Mouse (Mus musculus) thymus, adult 2 months (tissue): Measurements from ENCODE around the gene Tex9. TPM values are rescaled to one million over a fixed set of nuclear protein-coding genes. Genes with fewer than 3 reads are reported as not detected.

Experiments
- DNase-seq: peaks from one replicate; pipeline ENCODE4 v3.0.0; 2021
- H3K27ac ChIP-seq: fragments of 200-500 bp; 2 replicates; pipeline ENCODE4 v1.5.1; 2012; ENCODE audit warnings: low read length, control low read depth; ENCODE audit not compliant: control insufficient read depth, insufficient read depth
- H3K27me3 ChIP-seq: fragments of 200-500 bp; 2 replicates; pipeline ENCODE4 v1.6.1; 2012; ENCODE audit warnings: mild to moderate bottlenecking, low read length, moderate library complexity, mixed read lengths; ENCODE audit not compliant: control insufficient read depth, insufficient read depth
- H3K36me3 ChIP-seq: fragments of 200-500 bp; 2 replicates; pipeline ENCODE4 v1.6.1; 2012; ENCODE audit warnings: mild to moderate bottlenecking, low read length, moderate library complexity; ENCODE audit not compliant: control insufficient read depth, insufficient read depth
- H3K4me1 ChIP-seq: fragments of 200-500 bp; replicated peaks from 2 replicates; pipeline ENCODE4 v1.6.1; 2012; ENCODE audit warnings: low read length; ENCODE audit not compliant: control insufficient read depth, insufficient read depth
- H3K4me3 ChIP-seq: fragments of 200-500 bp; 2 replicates; pipeline ENCODE4 v1.5.1; 2012; ENCODE audit warnings: mild to moderate bottlenecking, low read length, control low read depth, moderate library complexity; ENCODE audit not compliant: control insufficient read depth, insufficient read depth
- CTCF ChIP-seq: fragments of 200-500 bp; IDR thresholded peaks from 2 replicates; pipeline ENCODE4 v1.5.1; 2012; ENCODE audit warnings: mild to moderate bottlenecking, control low read depth, low read length, moderate library complexity, borderline replicate concordance; ENCODE audit not compliant: control insufficient read depth, poor library complexity, insufficient read depth; ENCODE audit errors: extremely low read depth
- POLR2A ChIP-seq: fragments of 200-500 bp; IDR thresholded peaks from 2 replicates; pipeline ENCODE4 v1.6.1; 2012; ENCODE audit warnings: mild to moderate bottlenecking, low read length, control low read depth, moderate library complexity; ENCODE audit not compliant: control insufficient read depth, poor library complexity, insufficient read depth; ENCODE audit errors: extremely low read depth
- WGBS: fragments of 180-500 bp; shearing (Covaris S2); methylation state at CpG from one replicate; pipeline ENCODE4 v1.1.7; 2018; 5-methylcytosine and 5-hydroxymethylcytosine counted together
- polyA plus RNA-seq: library from polyadenylated mRNA; depleted of rRNA; stranded (reverse); fragments of >200 nt; gene quantifications from 2 replicates; pipeline ENCODE4 v1.2.3, GENCODE M21; 2012

The Tex9 gene
- polyA plus RNA-seq, 1 experiment: 5.1 TPM

- WGBS: 95% methylated on average over 2 of the region's 2 CpGs
- H3K27ac ChIP-seq: no peak overlapping the region
- no peaks in the 10 kb centered on the region for H3K27me3 ChIP-seq
- H3K4me3 ChIP-seq: no peak overlapping the region
- no peaks in the 10 kb centered on the region for H3K36me3 ChIP-seq
- H3K4me1 ChIP-seq: peaks cover 26% of the 10 kb centered on the region
- DNase-seq: peak; percentile 65
- no peak for TF ChIP-seq POLR2A
- TF ChIP-seq CTCF: no peak
Observed at GRCm38 (mm10) chr9:72411746-72412145, 80.3 kb downstream of the Tex9 start.

GRCm38 (mm10) chr9:72409381-72410225, 82.4 kb downstream of the Tex9 start:
- peak overlapping the region; percentile 86 for H3K27ac ChIP-seq
- no peaks in the 10 kb centered on the region for H3K36me3 ChIP-seq
- no peaks in the 10 kb centered on the region for H3K27me3 ChIP-seq
- 75% methylated on average over 15 of the region's 15 CpGs for whole genome bisulfite sequencing
- 0 out of 2 replicates have a peak, but pooled peaks have one; percentile 42 for TF ChIP-seq POLR2A
- TF ChIP-seq CTCF: no peak
- peak overlapping the region; percentile 42 for H3K4me3 ChIP-seq
- peak; percentile 51 for DNase-seq
- H3K4me1 ChIP-seq: peaks cover 47% of the 10 kb centered on the region

GRCm38 (mm10) chr9:72408131-72408586, 83.9 kb downstream of the Tex9 start:
- H3K36me3 ChIP-seq: no peaks in the 10 kb centered on the region
- 4% methylated on average over 12 of the region's 12 CpGs for WGBS
- TF ChIP-seq CTCF (peak; percentile 60; the same call in 1 of the 2 replicates), POLR2A (no peak)
- peaks cover 55% of the 10 kb centered on the region for H3K4me1 ChIP-seq
- no peaks in the 10 kb centered on the region for H3K27me3 ChIP-seq
- peak overlapping the region; percentile 44 for H3K4me3 ChIP-seq
- peak; percentile 91 for DNase-seq
- H3K27ac ChIP-seq: peak overlapping the region; percentile 94

- H3K4me3 ChIP-seq: no peak overlapping the region
- H3K27me3 ChIP-seq: no peaks in the 10 kb centered on the region
- 83% methylated on average over 9 of the region's 9 CpGs for WGBS
- TF ChIP-seq CTCF (no peak), POLR2A (no peak)
- H3K36me3 ChIP-seq: no peaks in the 10 kb centered on the region
- DNase-seq: peak; percentile 46
- peak overlapping the region; percentile 95 for H3K27ac ChIP-seq
- H3K4me1 ChIP-seq: peaks cover 54% of the 10 kb centered on the region
Observed at GRCm38 (mm10) chr9:72405882-72406638, 86.0 kb downstream of the Tex9 start.

- H3K4me3 ChIP-seq: no peak overlapping the region
- WGBS: 95% methylated on average over 3 of the region's 3 CpGs
- TF ChIP-seq CTCF: no peak
- TF ChIP-seq POLR2A: no peak
- DNase-seq: peak; percentile 45
- H3K27ac ChIP-seq: peak overlapping the region; percentile 67
- H3K27me3 ChIP-seq: no peaks in the 10 kb centered on the region
- H3K4me1 ChIP-seq: peaks cover 55% of the 10 kb centered on the region
- H3K36me3 ChIP-seq: no peaks in the 10 kb centered on the region
Observed at GRCm38 (mm10) chr9:72404934-72405333, 87.1 kb downstream of the Tex9 start.

GRCm38 (mm10) chr9:72404446-72404845, 87.6 kb downstream of the Tex9 start:
- Histone ChIP-seq H3K27ac (peak overlapping the region; percentile 67), H3K4me3 (no peak overlapping the region), H3K4me1 (peaks cover 53% of the 10 kb centered on the region), H3K27me3 (no peaks in the 10 kb centered on the region), H3K36me3 (no peaks in the 10 kb centered on the region)
- TF ChIP-seq POLR2A: no peak
- no peak for TF ChIP-seq CTCF
- WGBS: 93% methylated on average over 8 of the region's 8 CpGs
- DNase-seq: no peak
